Mouse (Mus musculus): Measurements from ENCODE around the gene Mrnip.

DNA sequence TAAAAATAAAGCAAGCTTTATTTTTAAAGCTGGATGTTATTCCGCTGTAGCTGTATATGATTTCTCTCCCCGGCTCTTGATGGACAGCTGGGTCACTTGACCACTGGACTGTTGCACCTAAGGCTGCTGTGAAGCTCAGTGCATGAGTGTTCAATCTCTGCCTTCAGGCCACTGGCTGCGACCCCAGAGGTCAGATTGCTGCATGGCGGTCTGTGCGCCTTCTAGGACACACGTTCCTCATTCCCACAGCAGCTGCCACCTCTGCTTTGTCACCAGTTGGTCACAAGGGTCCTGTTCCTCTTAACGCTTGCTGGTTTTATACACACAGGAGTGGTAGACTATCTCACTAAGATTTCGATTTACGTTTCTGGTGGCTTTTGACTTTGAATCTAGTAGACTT lies 20.1 kb upstream of the Mrnip start:
- TF ChIP-seq CTCF (IDR thresholded peaks at IDR 0.05; ENCODE audit: control insufficient read depth, insufficient read depth, insufficient replicate concordance, low read depth, low read length) (no peak), POLR2A (IDR thresholded peaks at IDR 0.05; ENCODE audit: control insufficient read depth, low read depth, low read length) (no peak)

Measured in testis, adult 2 months (tissue).